Mouse (Mus musculus) liver, embryonic 15.5 days (tissue): ENCODE results near the gene Pnliprp1. TPM values are rescaled to one million over a fixed set of nuclear protein-coding genes. Genes with fewer than 3 reads are reported as not detected.

Source experiments
- ATAC-seq: fragments of 200-750 bp; cut with Nextera tagmentation; 2 replicates; pipeline ENCODE4 v1.8.0; 2017; ENCODE audit warnings: moderate number of reproducible peaks, mild to moderate bottlenecking, moderate library complexity; ENCODE audit not compliant: insufficient read depth
- H3K27ac ChIP-seq: fragments of 300-500 bp; sonication (generic); replicated peaks from 2 replicates; pipeline ENCODE4 v1.5.1; 2015; ENCODE audit warnings: mild to moderate bottlenecking, inconsistent platforms
- H3K27me3 ChIP-seq: fragments of 300-500 bp; sonication (generic); 2 replicates; pipeline ENCODE4 v1.6.1; 2015; ENCODE audit warnings: mild to moderate bottlenecking, inconsistent platforms
- H3K36me3 ChIP-seq: fragments of 300-500 bp; sonication (generic); replicated peaks from 2 replicates; pipeline ENCODE4 v1.6.1; 2015; ENCODE audit warnings: moderate library complexity, mild to moderate bottlenecking, inconsistent platforms
- H3K4me1 ChIP-seq: fragments of 300-500 bp; sonication (generic); replicated peaks from 2 replicates; pipeline ENCODE4 v1.6.1; 2015; ENCODE audit warnings: inconsistent platforms
- H3K4me2 ChIP-seq: fragments of 300-500 bp; sonication (generic); 2 replicates; pipeline ENCODE4 v1.6.1; 2015; ENCODE audit warnings: moderate library complexity, mild to moderate bottlenecking, inconsistent platforms
- H3K4me3 ChIP-seq: fragments of 300-500 bp; sonication (generic); replicated peaks from 2 replicates; pipeline ENCODE4 v1.5.1; 2015; ENCODE audit warnings: mild to moderate bottlenecking, inconsistent platforms
- H3K9ac ChIP-seq: fragments of 300-500 bp; sonication (generic); 2 replicates; pipeline ENCODE4 v1.6.1; 2015; ENCODE audit warnings: moderate library complexity, mild to moderate bottlenecking, inconsistent platforms
- H3K9me3 ChIP-seq: fragments of 300-500 bp; sonication (generic); replicated peaks from 2 replicates; pipeline ENCODE4 v1.6.1; 2016; ENCODE audit warnings: inconsistent platforms
- WGBS: fragments of 180-500 bp; shearing (Covaris S2); methylation state at CpG from one replicate; pipeline ENCODE4 v1.1.7; 2015; ENCODE audit warnings: mixed read lengths; ENCODE audit not compliant: insufficient replicate concordance; 5-methylcytosine and 5-hydroxymethylcytosine counted together
- polyA plus RNA-seq: library from polyadenylated mRNA; unstranded; fragments of >200 nt; fragmentation: Nextera tagmentation; extraction: Ambion mirVana; gene quantifications from 2 replicates; pipeline ENCODE4 v1.2.1, GENCODE M21; 2015

Gene Pnliprp1
- polyA plus RNA-seq, 1 experiment from 2014 or later, result 35.0 TPM

GRCm38 (mm10) chr19:58741036-58741435 is 12.3 kb downstream of the Pnliprp1 start:
- Histone ChIP-seq H3K4me2 (no peak overlapping the region), H3K27ac (no peak overlapping the region), H3K9me3 (no peaks in the 10 kb centered on the region), H3K4me3 (no peak overlapping the region), H3K4me1 (no peaks in the 10 kb centered on the region), H3K36me3 (no peaks in the 10 kb centered on the region), H3K27me3 (no peaks in the 10 kb centered on the region), H3K9ac (no peak overlapping the region)
- 67% methylated on average over 6 of the region's 6 CpGs for WGBS
- no peak for ATAC-seq

- 65% methylated on average over 4 of the region's 4 CpGs for WGBS
- no peak overlapping the region for H3K27ac ChIP-seq
- H3K9ac ChIP-seq, result no peak overlapping the region
- H3K27me3 ChIP-seq, result no peaks in the 10 kb centered on the region
- H3K4me3 ChIP-seq, result no peak overlapping the region
- no peaks in the 10 kb centered on the region for H3K9me3 ChIP-seq
- no peaks in the 10 kb centered on the region for H3K4me1 ChIP-seq
- H3K4me2 ChIP-seq, result no peak overlapping the region
- no peak for ATAC-seq
- H3K36me3 ChIP-seq, result no peaks in the 10 kb centered on the region
These were observed 14.0 kb downstream of the Pnliprp1 start for GRCm38 (mm10) chr19:58742711-58743110.

GRCm38 (mm10) chr19:58743736-58744135 is 15.0 kb downstream of the Pnliprp1 start:
- H3K36me3 ChIP-seq, result no peaks in the 10 kb centered on the region
- H3K4me2 ChIP-seq, result no peak overlapping the region
- no peaks in the 10 kb centered on the region for H3K27me3 ChIP-seq
- no peak for ATAC-seq
- WGBS, result 20% methylated on average over 4 of the region's 4 CpGs
- no peaks in the 10 kb centered on the region for H3K9me3 ChIP-seq
- H3K4me3 ChIP-seq, result no peak overlapping the region
- H3K27ac ChIP-seq, result no peak overlapping the region
- no peaks in the 10 kb centered on the region for H3K4me1 ChIP-seq
- H3K9ac ChIP-seq, result no peak overlapping the region

GRCm38 (mm10) chr19:58747498-58748000 is 18.9 kb downstream of the Pnliprp1 start:
- Histone ChIP-seq H3K9ac (no peak overlapping the region), H3K27ac (no peak overlapping the region), H3K27me3 (no peaks in the 10 kb centered on the region), H3K4me2 (no peak overlapping the region), H3K4me1 (no peaks in the 10 kb centered on the region), H3K36me3 (no peaks in the 10 kb centered on the region), H3K4me3 (no peak overlapping the region), H3K9me3 (no peaks in the 10 kb centered on the region)
- WGBS, result 65% methylated on average over 9 of the region's 9 CpGs
- no peak for ATAC-seq

- H3K4me1 ChIP-seq, result no peaks in the 10 kb centered on the region
- WGBS, result 51% methylated on average over 2 of the region's 2 CpGs
- no peak for ATAC-seq
These were observed 22.1 kb downstream of the Pnliprp1 start for GRCm38 (mm10) chr19:58750822-58751221.

GRCm38 (mm10) chr19:58751504-58751903 is 22.8 kb downstream of the Pnliprp1 start:
- Histone ChIP-seq H3K36me3 (no peaks in the 10 kb centered on the region), H3K27ac (no peak overlapping the region), H3K4me2 (no peak overlapping the region), H3K4me3 (no peak overlapping the region), H3K27me3 (no peaks in the 10 kb centered on the region), H3K9ac (no peak overlapping the region), H3K9me3 (no peaks in the 10 kb centered on the region), H3K4me1 (no peaks in the 10 kb centered on the region)
- no peak for ATAC-seq
- WGBS, result 31% methylated on average over 2 of the region's 2 CpGs

More at GRCm38 (mm10) chr19:58750822-58751221, 22.1 kb downstream of the Pnliprp1 start:
- no peak overlapping the region for H3K27ac ChIP-seq
- no peak overlapping the region for H3K4me3 ChIP-seq
- no peaks in the 10 kb centered on the region for H3K9me3 ChIP-seq
- H3K4me2 ChIP-seq, result no peak overlapping the region
- H3K9ac ChIP-seq, result no peak overlapping the region
- H3K36me3 ChIP-seq, result no peaks in the 10 kb centered on the region
- H3K27me3 ChIP-seq, result no peaks in the 10 kb centered on the region

- no peak overlapping the region for H3K27ac ChIP-seq
These were observed 30.2 kb downstream of the Pnliprp1 start for GRCm38 (mm10) chr19:58758871-58759270.

GRCm38 (mm10) chr19:58759423-58759822 is 30.7 kb downstream of the Pnliprp1 start, which contains the start of gene Pnliprp2:
Gene Pnliprp2, plus strand, starts transcription at chr19:58759719.
- no peaks in the 10 kb centered on the region for H3K36me3 ChIP-seq
- no peak within 1 kb of the TSS for H3K4me3 ChIP-seq
- WGBS, result 49% methylated on average over 9 of the region's 9 CpGs
- H3K27ac ChIP-seq, result no peak within 1 kb of the TSS
- no peaks in the 10 kb centered on the region for H3K27me3 ChIP-seq
- H3K4me2 ChIP-seq, result no peak within 1 kb of the TSS
- H3K9ac ChIP-seq, result no peak within 1 kb of the TSS
- peak; percentile 28 for ATAC-seq
- no peaks in the 10 kb centered on the region for H3K9me3 ChIP-seq
- H3K4me1 ChIP-seq, result no peaks in the 10 kb centered on the region

More at GRCm38 (mm10) chr19:58758871-58759270, 30.2 kb downstream of the Pnliprp1 start:
- no peaks in the 10 kb centered on the region for H3K9me3 ChIP-seq
- H3K4me1 ChIP-seq, result no peaks in the 10 kb centered on the region
- H3K4me3 ChIP-seq, result no peak overlapping the region
- no peak overlapping the region for H3K9ac ChIP-seq
- no peaks in the 10 kb centered on the region for H3K36me3 ChIP-seq
- no peak overlapping the region for H3K4me2 ChIP-seq
- WGBS, result 57% methylated on average over 4 of the region's 4 CpGs
- H3K27me3 ChIP-seq, result no peaks in the 10 kb centered on the region
- no peak for ATAC-seq

- Histone ChIP-seq H3K36me3 (no peaks in the 10 kb centered on the region), H3K27me3 (no peaks in the 10 kb centered on the region), H3K4me3 (no peak overlapping the region), H3K9ac (no peak overlapping the region), H3K9me3 (no peaks in the 10 kb centered on the region), H3K4me2 (no peak overlapping the region), H3K4me1 (no peaks in the 10 kb centered on the region), H3K27ac (no peak overlapping the region)
- ATAC-seq, result no peak
- WGBS, result 22% methylated on average over 6 of the region's 6 CpGs
These were observed 33.6 kb downstream of the Pnliprp1 start for GRCm38 (mm10) chr19:58762316-58762715.

- Histone ChIP-seq H3K27me3 (no peaks in the 10 kb centered on the region), H3K4me3 (no peak overlapping the region), H3K36me3 (no peaks in the 10 kb centered on the region), H3K27ac (no peak overlapping the region), H3K4me1 (no peaks in the 10 kb centered on the region), H3K9me3 (no peaks in the 10 kb centered on the region), H3K9ac (no peak overlapping the region), H3K4me2 (no peak overlapping the region)
- no peak for ATAC-seq
- WGBS, result 12% methylated on average over 12 of the region's 12 CpGs
These were observed 34.3 kb downstream of the Pnliprp1 start for GRCm38 (mm10) chr19:58762848-58763541.

- Histone ChIP-seq H3K9ac (no peak overlapping the region), H3K9me3 (no peaks in the 10 kb centered on the region), H3K4me3 (no peak overlapping the region), H3K4me1 (no peaks in the 10 kb centered on the region), H3K27me3 (no peaks in the 10 kb centered on the region), H3K27ac (no peak overlapping the region), H3K4me2 (no peak overlapping the region), H3K36me3 (no peaks in the 10 kb centered on the region)
- WGBS, result 85% methylated on average over 6 of the region's 6 CpGs
- ATAC-seq, result no peak
These were observed 38.6 kb downstream of the Pnliprp1 start for GRCm38 (mm10) chr19:58767329-58767728.

GRCm38 (mm10) chr19:58776461-58776860 is 47.8 kb downstream of the Pnliprp1 start:
- H3K9me3 ChIP-seq, result no peaks in the 10 kb centered on the region
- no peaks in the 10 kb centered on the region for H3K36me3 ChIP-seq
- H3K4me1 ChIP-seq, result no peaks in the 10 kb centered on the region
- H3K4me3 ChIP-seq, result no peak overlapping the region
- no peaks in the 10 kb centered on the region for H3K27me3 ChIP-seq
- no peak overlapping the region for H3K9ac ChIP-seq
- H3K27ac ChIP-seq, result no peak overlapping the region
- ATAC-seq, result no peak
- H3K4me2 ChIP-seq, result no peak overlapping the region
- 34% methylated on average over 5 of the region's 5 CpGs for WGBS
